Mouse (Mus musculus) heart, embryonic 16.5 days (tissue): ENCODE measurements around the gene Supt16. TPM values are rescaled to one million over a fixed set of nuclear protein-coding genes. Genes with fewer than 3 reads are reported as not detected.

Source experiments
- ATAC-seq: fragments of 200-750 bp; cut with Nextera tagmentation; replicated peaks from 2 replicates; pipeline ENCODE4 v1.8.0; 2017; ENCODE audit warnings: moderate number of reproducible peaks; ENCODE audit not compliant: insufficient read depth, low FRiP score; ENCODE audit errors: extremely low read depth
- H3K27ac ChIP-seq: fragments of 300-500 bp; sonication (generic); 2 replicates; pipeline ENCODE4 v1.5.1; 2014; ENCODE audit warnings: mild to moderate bottlenecking, low read length, control low read depth, moderate library complexity
- H3K27me3 ChIP-seq: fragments of 300-500 bp; sonication (generic); 2 replicates; pipeline ENCODE4 v1.6.1; 2014; ENCODE audit warnings: low read length, mixed read lengths; ENCODE audit not compliant: control insufficient read depth, insufficient read depth
- H3K36me3 ChIP-seq: fragments of 300-500 bp; sonication (generic); 2 replicates; pipeline ENCODE4 v1.6.1; 2014; ENCODE audit not compliant: control insufficient read depth, insufficient read depth
- H3K4me1 ChIP-seq: fragments of 300-500 bp; sonication (generic); 2 replicates; pipeline ENCODE4 v1.6.1; 2014; ENCODE audit warnings: low read length, mixed read lengths; ENCODE audit not compliant: control insufficient read depth, insufficient read depth
- H3K4me2 ChIP-seq: fragments of 300-500 bp; sonication (generic); 2 replicates; pipeline ENCODE4 v1.6.1; 2014; ENCODE audit warnings: low read depth, mild to moderate bottlenecking, control low read depth, low read length
- H3K4me3 ChIP-seq: fragments of 300-500 bp; sonication (generic); 2 replicates; pipeline ENCODE4 v1.5.1; 2014; ENCODE audit warnings: mild to moderate bottlenecking, control low read depth, low read length
- H3K9ac ChIP-seq: fragments of 300-500 bp; sonication (generic); 2 replicates; pipeline ENCODE4 v1.6.1; 2014; ENCODE audit warnings: low read length, control low read depth
- H3K9me3 ChIP-seq: fragments of 300-500 bp; sonication (generic); replicated peaks from 2 replicates; pipeline ENCODE4 v1.6.1; 2016; ENCODE audit warnings: low read length; ENCODE audit not compliant: control insufficient read depth
- WGBS: fragments of 180-500 bp; shearing (Covaris S2); extraction: QIAGEN DNeasy Blood & Tissue Kit; methylation state at CpG from one replicate; pipeline ENCODE4 v1.1.7; 2014; 5-methylcytosine and 5-hydroxymethylcytosine counted together
- polyA plus RNA-seq: library from polyadenylated mRNA; unstranded; fragments of >200 nt; fragmentation: Nextera tagmentation; extraction: Ambion mirVana; gene quantifications from 2 replicates; pipeline ENCODE4 v1.2.1, GENCODE M21; 2015

Supt16 gene
- polyA plus RNA-seq, 1 experiment from 2014 or later, result 26.4 TPM

GRCm38 (mm10) chr14:52199412-52199811 is 2.2 kb upstream of the Supt16 start:
- no peak for ATAC-seq
- Histone ChIP-seq H3K9ac (no peak overlapping the region), H3K36me3 (peaks cover 33% of the 10 kb centered on the region), H3K4me1 (peaks cover 16% of the 10 kb centered on the region), H3K4me2 (no peak overlapping the region), H3K27me3 (no peaks in the 10 kb centered on the region), H3K27ac (no peak overlapping the region), H3K9me3 (no peaks in the 10 kb centered on the region), H3K4me3 (no peak overlapping the region)
- WGBS, result 95% methylated on average over 4 of the region's 4 CpGs

GRCm38 (mm10) chr14:52198141-52198540 is 925 bp upstream of the Supt16 start:
- Histone ChIP-seq H3K36me3 (peaks cover 23% of the 10 kb centered on the region), H3K4me1 (peaks cover 16% of the 10 kb centered on the region), H3K27me3 (no peaks in the 10 kb centered on the region), H3K4me3 (0 out of 2 replicates have a peak overlapping the region, but pooled peaks have one; percentile 10), H3K9ac (peak overlapping the region; percentile 99), H3K27ac (no peak overlapping the region), H3K9me3 (no peaks in the 10 kb centered on the region), H3K4me2 (peak overlapping the region; percentile 70)
- WGBS, result 35% methylated on average over 3 of the region's 3 CpGs
- ATAC-seq, result no peak

- Histone ChIP-seq H3K9ac (peak overlapping the region; percentile 99), H3K9me3 (no peaks in the 10 kb centered on the region), H3K27ac (peak overlapping the region; percentile 98), H3K4me2 (peak overlapping the region; percentile 86), H3K4me3 (peak overlapping the region; percentile 100), H3K4me1 (peaks cover 16% of the 10 kb centered on the region), H3K36me3 (peaks cover 14% of the 10 kb centered on the region), H3K27me3 (no peaks in the 10 kb centered on the region)
- ATAC-seq, result peak; percentile 42
- WGBS, result 1% methylated on average over 59 of the region's 59 CpGs
Measured at GRCm38 (mm10) chr14:52196230-52197155, 723 bp downstream of the Supt16 start.

- WGBS, result 12% methylated on average over 3 of the region's 3 CpGs
- no peak for ATAC-seq
- H3K9me3 ChIP-seq, result no peaks in the 10 kb centered on the region
- no peaks in the 10 kb centered on the region for H3K27me3 ChIP-seq
- H3K4me2 ChIP-seq, result peak overlapping the region; percentile 86
- peaks cover 20% of the 10 kb centered on the region for H3K4me1 ChIP-seq
- H3K9ac ChIP-seq, result peak overlapping the region; percentile 99; the same call in 1 of the 2 replicates
- peaks cover 12% of the 10 kb centered on the region for H3K36me3 ChIP-seq
- peak overlapping the region; percentile 100 for H3K4me3 ChIP-seq
- H3K27ac ChIP-seq, result no peak overlapping the region
Measured at GRCm38 (mm10) chr14:52195691-52196090, 1.5 kb downstream of the Supt16 start.

GRCm38 (mm10) chr14:52190740-52191359 is 6.4 kb downstream of the Supt16 start:
- Histone ChIP-seq H3K27me3 (no peaks in the 10 kb centered on the region), H3K4me2 (no peak overlapping the region), H3K4me1 (peaks cover 9% of the 10 kb centered on the region), H3K9ac (no peak overlapping the region), H3K36me3 (no peaks in the 10 kb centered on the region), H3K27ac (no peak overlapping the region), H3K9me3 (no peaks in the 10 kb centered on the region), H3K4me3 (no peak overlapping the region)
- no peak for ATAC-seq

- no peak overlapping the region for H3K9ac ChIP-seq
- H3K4me1 ChIP-seq, result 0 out of 2 replicates have a peak, but pooled peaks cover 5% of the 10 kb centered on the region
- no peaks in the 10 kb centered on the region for H3K36me3 ChIP-seq
- H3K27me3 ChIP-seq, result no peaks in the 10 kb centered on the region
- H3K4me3 ChIP-seq, result no peak overlapping the region
- WGBS, result 70% methylated on average over 2 of the region's 2 CpGs
- no peak for ATAC-seq
- no peaks in the 10 kb centered on the region for H3K9me3 ChIP-seq
- no peak overlapping the region for H3K4me2 ChIP-seq
- no peak overlapping the region for H3K27ac ChIP-seq
Measured at GRCm38 (mm10) chr14:52189519-52189918, 7.7 kb downstream of the Supt16 start.

GRCm38 (mm10) chr14:52188788-52189187 is 8.4 kb downstream of the Supt16 start:
- no peak for ATAC-seq
- Histone ChIP-seq H3K27me3 (no peaks in the 10 kb centered on the region), H3K4me2 (no peak overlapping the region), H3K9ac (no peak overlapping the region), H3K27ac (no peak overlapping the region), H3K4me1 (0 out of 2 replicates have a peak, but pooled peaks cover 5% of the 10 kb centered on the region), H3K9me3 (no peaks in the 10 kb centered on the region), H3K36me3 (no peaks in the 10 kb centered on the region), H3K4me3 (no peak overlapping the region)
- 90% methylated on average over 1 of the region's 1 CpGs for WGBS

- Histone ChIP-seq H3K4me2 (no peak overlapping the region), H3K9me3 (no peaks in the 10 kb centered on the region), H3K4me3 (no peak overlapping the region), H3K27me3 (no peaks in the 10 kb centered on the region), H3K9ac (no peak overlapping the region), H3K36me3 (peaks cover 52% of the 10 kb centered on the region), H3K27ac (no peak overlapping the region), H3K4me1 (no peaks in the 10 kb centered on the region)
- WGBS, result 79% methylated on average over 2 of the region's 2 CpGs
- no peak for ATAC-seq
Measured at GRCm38 (mm10) chr14:52166571-52166970, 30.6 kb downstream of the Supt16 start.

- no peak for ATAC-seq
- no peak overlapping the region for H3K9ac ChIP-seq
- H3K9me3 ChIP-seq, result no peaks in the 10 kb centered on the region
- no peak overlapping the region for H3K4me2 ChIP-seq
- H3K36me3 ChIP-seq, result peaks cover 49% of the 10 kb centered on the region
- 69% methylated on average over 6 of the region's 6 CpGs for WGBS
- no peaks in the 10 kb centered on the region for H3K4me1 ChIP-seq
- H3K4me3 ChIP-seq, result no peak overlapping the region
- no peak overlapping the region for H3K27ac ChIP-seq
- H3K27me3 ChIP-seq, result no peaks in the 10 kb centered on the region
Measured at GRCm38 (mm10) chr14:52160911-52161310, 36.3 kb downstream of the Supt16 start.
